Mouse (Mus musculus) kidney, postnatal 25 days (tissue): Measurements from ENCODE around the gene Fgf12.

Experiments
- DNase-seq, 2 experiments: peaks; one replicate each; pipeline ENCODE4 v3.0.0; 2021; ENCODE audit warnings: mixed read lengths in 2 of 2

Fgf12 gene

GRCm38 (mm10) chr16:28603155-28603554, 149.7 kb downstream of the Fgf12 start:
- no peak for DNase-seq

GRCm38 (mm10) chr16:28601723-28602122, 151.1 kb downstream of the Fgf12 start:
- DNase-seq = no peak

GRCm38 (mm10) chr16:28596112-28596511, 156.8 kb downstream of the Fgf12 start:
- no peak for DNase-seq

GRCm38 (mm10) chr16:28593075-28593915, 159.6 kb downstream of the Fgf12 start:
- peak; percentile 71 to 76 for DNase-seq

- DNase-seq = no peak
Observed at GRCm38 (mm10) chr16:28592466-28592865, 160.4 kb downstream of the Fgf12 start.

GRCm38 (mm10) chr16:28591583-28591982, 161.3 kb downstream of the Fgf12 start:
- no peak for DNase-seq

GRCm38 (mm10) chr16:28572212-28572611, 180.7 kb downstream of the Fgf12 start:
- DNase-seq = no peak

- no peak for DNase-seq
Observed at GRCm38 (mm10) chr16:28564716-28565217, 188.1 kb downstream of the Fgf12 start.

GRCm38 (mm10) chr16:28564075-28564715, 188.7 kb downstream of the Fgf12 start:
- DNase-seq = peak; percentile 47 to 64

GRCm38 (mm10) chr16:28562847-28563246, 190.0 kb downstream of the Fgf12 start:
- no peak for DNase-seq

GRCm38 (mm10) chr16:28555219-28555618, 197.6 kb downstream of the Fgf12 start:
- DNase-seq = no peak

- DNase-seq = no peak
Observed at GRCm38 (mm10) chr16:28539423-28539822, 213.4 kb downstream of the Fgf12 start.

GRCm38 (mm10) chr16:28517596-28518524, 235.0 kb downstream of the Fgf12 start:
- peak; percentile 61 to 81 for DNase-seq

GRCm38 (mm10) chr16:28512446-28512845, 240.4 kb downstream of the Fgf12 start:
- DNase-seq = no peak

- no peak for DNase-seq
Observed at GRCm38 (mm10) chr16:28511413-28511812, 241.5 kb downstream of the Fgf12 start.

- DNase-seq = no peak
Observed at GRCm38 (mm10) chr16:28497971-28498607, 254.8 kb downstream of the Fgf12 start.

GRCm38 (mm10) chr16:28491711-28492110, 261.2 kb downstream of the Fgf12 start:
- DNase-seq = no peak

GRCm38 (mm10) chr16:28490515-28490914, 262.4 kb downstream of the Fgf12 start:
- DNase-seq = peak; percentile 42 to 69

- DNase-seq = no peak
Observed at GRCm38 (mm10) chr16:28484920-28485319, 267.9 kb downstream of the Fgf12 start.

- no peak for DNase-seq
Observed at GRCm38 (mm10) chr16:28479022-28479421, 273.8 kb downstream of the Fgf12 start.

- no peak for DNase-seq
Observed at GRCm38 (mm10) chr16:28476651-28477050, 276.2 kb downstream of the Fgf12 start.

- DNase-seq = no peak
Observed at GRCm38 (mm10) chr16:28475553-28475952, 277.3 kb downstream of the Fgf12 start.
